8 mouse cellular contexts compared by ENCODE assay signal in genomic region chr2:170508821-170509220, GRCm38 (mm10). TPM values are rescaled to one million over a fixed set of nuclear protein-coding genes. Genes with fewer than 3 reads are reported as not detected.
DNase-seq lines count a peak whose midpoint lies in the region; ATAC-seq and TF ChIP-seq lines count a peak whose summit lies in the region.

No protein-coding gene starts in this region.

- ATAC-seq in heart, embryonic 13.5 days (ENCODE audit: extremely low read depth, insufficient number of reproducible peaks, low FRiP score, low TSS enrichment) = no peak
- no peak for ATAC-seq in kidney, postnatal 0 days (replicated peaks; ENCODE audit: low FRiP score, low read depth)
- ATAC-seq in monocyte, adult 5-6 weeks (replicated peaks; ENCODE audit: insufficient number of reproducible peaks, low FRiP score, low TSS enrichment, poor library complexity, severe bottlenecking) = peak; percentile 49

- DNase-seq in brain, embryonic 14.5 days (ENCODE audit: low read depth) = peak; percentile 91
- DNase-seq in kidney, postnatal 0 days (ENCODE audit: low spot score) = peak; percentile 90
- peak; percentile 74 for DNase-seq in liver, adult 2 months (ENCODE audit: extremely low read depth, low read depth, low spot score)
- peak; percentile 57 to 73 for DNase-seq in spleen, postnatal 36 days (ENCODE audit: low spot score in 2 of 2)

- peak overlapping the region; percentile 73 for H3K9ac ChIP-seq in heart, embryonic 13.5 days
- H3K9ac ChIP-seq in kidney, postnatal 0 days (ENCODE audit: low read depth, low read length) = 0 out of 2 replicates have a peak overlapping the region, but pooled peaks have one; percentile 4
- 0 out of 2 replicates have a peak overlapping the region, but pooled peaks have one; percentile 4 for H3K9ac ChIP-seq in liver, adult 2 months (ENCODE audit: low read depth, low read length)

- no peak overlapping the region for H3K27ac ChIP-seq in heart, embryonic 13.5 days (replicated peaks)
- no peak overlapping the region for H3K27ac ChIP-seq in kidney, postnatal 0 days
- no peak overlapping the region for H3K27ac ChIP-seq in liver, adult 2 months (replicated peaks; ENCODE audit: insufficient read depth, low read depth, low read length)

- peaks cover 7% of the 10 kb centered on the region for H3K36me3 ChIP-seq in C2C12 (ENCODE audit: control insufficient read depth, insufficient read depth)
- H3K36me3 ChIP-seq in erythroblast, embryonic 14.5 days (ENCODE audit: control insufficient read depth) = no peaks in the 10 kb centered on the region; the same call in 1 of the 2 replicates
- H3K36me3 ChIP-seq in heart, embryonic 13.5 days = no peaks in the 10 kb centered on the region
- no peaks in the 10 kb centered on the region for H3K36me3 ChIP-seq in kidney, postnatal 0 days (ENCODE audit: insufficient read depth, low read length)
- H3K36me3 ChIP-seq in liver, adult 2 months (ENCODE audit: control insufficient read depth, insufficient read depth, low read length) = no peaks in the 10 kb centered on the region

- H3K79me2 ChIP-seq in C2C12 (ENCODE audit: control insufficient read depth, insufficient read depth) = peaks cover 26% of the 10 kb centered on the region
- peaks cover 10% of the 10 kb centered on the region; the same call in 1 of the 2 replicates for H3K79me2 ChIP-seq in liver, adult 2 months (ENCODE audit: control insufficient read depth, insufficient read depth, low read length)

- TF ChIP-seq CTCF in C2C12 (IDR thresholded peaks at IDR 0.05; ENCODE audit: control insufficient read depth, insufficient read depth, insufficient read length) = peak; percentile 53
- peak; percentile 83 for TF ChIP-seq CTCF in brain, embryonic 14.5 days (IDR thresholded peaks at IDR 0.05; ENCODE audit: borderline replicate concordance, extremely low read depth, insufficient read depth, insufficient read length)
- TF ChIP-seq CTCF in kidney, postnatal 0 days (IDR thresholded peaks at IDR 0.05; ENCODE audit: low read depth) = peak; percentile 92
- peak; percentile 71 for TF ChIP-seq CTCF in liver, adult 2 months (IDR thresholded peaks at IDR 0.05; ENCODE audit: low read depth, low read length)

- peaks cover 23% of the 10 kb centered on the region for H3K79me3 ChIP-seq in C2C12 (ENCODE audit: low read depth)

- peak overlapping the region; percentile 7 for H3ac ChIP-seq in C2C12 (ENCODE audit: control insufficient read depth, insufficient read length, low read depth)

- TF ChIP-seq POLR2A in brain, embryonic 14.5 days (IDR thresholded peaks at IDR 0.05; ENCODE audit: borderline replicate concordance, extremely low read depth, insufficient read depth, insufficient read length, poor library complexity, severe bottlenecking) = no peak
- TF ChIP-seq POLR2A in liver, adult 2 months (IDR thresholded peaks at IDR 0.05; ENCODE audit: extremely low read depth, insufficient read depth, low read length) = no peak

- peak overlapping the region; percentile 72 for H3K4me2 ChIP-seq in heart, embryonic 13.5 days
- H3K4me2 ChIP-seq in kidney, postnatal 0 days (ENCODE audit: low read length) = peak overlapping the region; percentile 56

- peaks cover 5% of the 10 kb centered on the region for H3K27me3 ChIP-seq in C2C12 (ENCODE audit: control insufficient read depth, insufficient read depth, insufficient read length)
- H3K27me3 ChIP-seq in erythroblast, embryonic 14.5 days (ENCODE audit: control insufficient read depth) = no peaks in the 10 kb centered on the region
- H3K27me3 ChIP-seq in heart, embryonic 13.5 days (replicated peaks) = peaks cover 46% of the 10 kb centered on the region
- H3K27me3 ChIP-seq in kidney, postnatal 0 days (ENCODE audit: insufficient read depth, low read length) = no peaks in the 10 kb centered on the region
- H3K27me3 ChIP-seq in liver, adult 2 months (ENCODE audit: control insufficient read depth, insufficient read depth, low read length) = no peaks in the 10 kb centered on the region; the same call in 1 of the 2 replicates

- 4% methylated on average over 12 of the region's 12 CpGs for WGBS in heart, embryonic 13.5 days
- 2% methylated on average over 12 of the region's 12 CpGs for WGBS in kidney, postnatal 0 days
- WGBS in liver, adult 2 months = 3% methylated on average over 12 of the region's 12 CpGs

- no peaks in the 10 kb centered on the region; the same call in 1 of the 2 replicates for H3K9me3 ChIP-seq in erythroblast, embryonic 14.5 days (ENCODE audit: control insufficient read depth, low read length)
- no peaks in the 10 kb centered on the region for H3K9me3 ChIP-seq in heart, embryonic 13.5 days
- H3K9me3 ChIP-seq in kidney, postnatal 0 days (replicated peaks; ENCODE audit: low read length) = no peaks in the 10 kb centered on the region

- H3K4me3 ChIP-seq in C2C12 (ENCODE audit: insufficient read depth, poor library complexity, severe bottlenecking) = no peak overlapping the region
- peak overlapping the region; percentile 42 for H3K4me3 ChIP-seq in erythroblast, embryonic 14.5 days (replicated peaks)
- peak overlapping the region; percentile 48 for H3K4me3 ChIP-seq in heart, embryonic 13.5 days
- H3K4me3 ChIP-seq in kidney, postnatal 0 days (replicated peaks; ENCODE audit: low read depth, low read length) = peak overlapping the region; percentile 24
- H3K4me3 ChIP-seq in liver, adult 2 months (ENCODE audit: insufficient read depth, low read depth, low read length) = peak overlapping the region; percentile 24; the same call in 1 of the 2 replicates

- H3K4me1 ChIP-seq in erythroblast, embryonic 14.5 days (ENCODE audit: control insufficient read depth) = peaks cover 25% of the 10 kb centered on the region
- H3K4me1 ChIP-seq in heart, embryonic 13.5 days = peaks cover 26% of the 10 kb centered on the region
- H3K4me1 ChIP-seq in kidney, postnatal 0 days (replicated peaks; ENCODE audit: insufficient read depth, low read length) = peaks cover 9% of the 10 kb centered on the region; the same call in 1 of the 2 replicates
- H3K4me1 ChIP-seq in liver, adult 2 months (ENCODE audit: control insufficient read depth, insufficient read depth, low read length) = peaks cover 4% of the 10 kb centered on the region; the same call in 1 of the 2 replicates

TF ChIP-seq in C2C12, 6 proteins besides CTCF, POLR2A, EP300 and RAD21:
- TF ChIP-seq CEBPB (IDR thresholded peaks at IDR 0.05; ENCODE audit: low read depth) (peak; percentile 31), MYOG (IDR thresholded peaks at IDR 0.05; ENCODE audit: control insufficient read depth, extremely low read depth, insufficient read length) (no peak)

RNA-seq across cellular contexts. Expression of gene Cyp24a1, which starts 11.9 kb away (rescaled TPM):
- not detected for polyA plus RNA-seq in C2C12 (2012; fragmentation: generic; extraction: Trizol)
- polyA plus RNA-seq in brain, embryonic 14.5 days (2012; rRNA removed) = 0.16 TPM in 2 replicates
- not detected in 2 replicates for polyA plus RNA-seq in erythroblast, embryonic 14.5 days (2012)
- polyA plus RNA-seq in heart, embryonic 13.5 days (2015; fragmentation: Nextera tagmentation; extraction: Ambion mirVana) = not detected in 2 replicates
- 7.4 TPM in 2 replicates for polyA plus RNA-seq in kidney, postnatal 0 days (2015; fragmentation: Nextera tagmentation; extraction: Ambion mirVana)
- total RNA-seq in liver, adult 2 months (2014; rRNA removed) = not detected in 2 replicates
- polyA plus RNA-seq in liver, adult 2 months (2012; rRNA removed) = not detected in 2 replicates
- total RNA-seq in monocyte, adult 5-6 weeks (2017) = not detected in 3 replicates

RNA-seq across cellular contexts. Expression of gene Pfdn4, which starts 12.6 kb away (rescaled TPM):
- 42.9 TPM for polyA plus RNA-seq in C2C12 (2012; fragmentation: generic; extraction: Trizol)
- polyA plus RNA-seq in brain, embryonic 14.5 days (2012; rRNA removed) = 55.5 and 55.6 TPM in 2 replicates
- polyA plus RNA-seq in erythroblast, embryonic 14.5 days (2012) = 0.06 and 0.61 TPM in 2 replicates
- 48.4 and 51.7 TPM in 2 replicates for polyA plus RNA-seq in heart, embryonic 13.5 days (2015; fragmentation: Nextera tagmentation; extraction: Ambion mirVana)
- polyA plus RNA-seq in kidney, postnatal 0 days (2015; fragmentation: Nextera tagmentation; extraction: Ambion mirVana) = 105 and 113 TPM in 2 replicates
- 5.4 and 10.6 TPM in 2 replicates for total RNA-seq in liver, adult 2 months (2014; rRNA removed)
- polyA plus RNA-seq in liver, adult 2 months (2012; rRNA removed) = 1.4 and 1.8 TPM in 2 replicates
- total RNA-seq in monocyte, adult 5-6 weeks (2017) = 31.7 to 52.4 TPM (median 43.6 TPM) in 3 replicates

Comparison
In these comparisons a context has a peak if more than half of its experiments do, and no peak if none do; other contexts are left out.
1. H3K9ac ChIP-seq: peak in every context shown above with its lines; median percentile 73 in heart, embryonic 13.5 days; 4 in kidney, postnatal 0 days; 4 in liver, adult 2 months.
2. RNA of gene Pfdn4, which starts 12.6 kb away (polyA plus RNA-seq): 105 to 113 TPM in kidney, postnatal 0 days, 55.5 to 55.6 TPM in brain, embryonic 14.5 days, 48.4 to 51.7 TPM in heart, embryonic 13.5 days and 42.9 TPM in C2C12 (single experiment); 1.4 to 1.8 TPM in liver, adult 2 months and 0.06 to 0.61 TPM in erythroblast, embryonic 14.5 days; every median in the first group is over 10 times any median in the second.
3. Peak in every context shown above with its lines, with median percentiles within 50 percentile points of each other: CTCF ChIP-seq and DNase-seq.